Mouse (Mus musculus) stomach, postnatal 0 days (tissue): Measurements from ENCODE around the gene Ppp6r1.

Experiments used
- CTCF ChIP-seq: IDR thresholded peaks from 2 replicates; pipeline ENCODE4 v1.5.1; 2016; ENCODE audit warnings: antibody characterized with exemption, low read depth, mild to moderate bottlenecking, moderate library complexity
- EP300 ChIP-seq: optimal IDR thresholded peaks from 2 replicates; pipeline ENCODE3; 2016; ENCODE audit warnings: antibody characterized with exemption

GRCm38 (mm10) chr7:4657521-4658127 is 1.2 kb downstream of the Ppp6r1 start:
- TF ChIP-seq CTCF (no peak), EP300 (no peak)
